Mouse (Mus musculus) kidney, postnatal 0 days (tissue): Measurements from ENCODE around the gene Tmem160. TPM values are rescaled to one million over a fixed set of nuclear protein-coding genes. Genes with fewer than 3 reads are reported as not detected.

ENCODE experiments used
- ATAC-seq: fragments of 200-750 bp; cut with Nextera tagmentation; replicated peaks from 2 replicates; pipeline ENCODE4 v1.8.0; 2017; ENCODE audit warnings: low read depth, moderate number of reproducible peaks, moderate TSS enrichment, moderate library complexity; ENCODE audit not compliant: low FRiP score
- DNase-seq: peaks from one replicate; pipeline ENCODE4 v3.0.0-alpha.2; 2016; ENCODE audit warnings: low spot score
- H3K27ac ChIP-seq: fragments of 300-500 bp; sonication (generic); 2 replicates; pipeline ENCODE4 v1.5.1; 2014; ENCODE audit warnings: mild to moderate bottlenecking
- H3K27me3 ChIP-seq: fragments of 300-500 bp; sonication (generic); 2 replicates; pipeline ENCODE4 v1.6.1; 2014; ENCODE audit warnings: low read length, mixed read lengths; ENCODE audit not compliant: insufficient read depth
- H3K36me3 ChIP-seq: fragments of 300-500 bp; sonication (generic); 2 replicates; pipeline ENCODE4 v1.6.1; 2014; ENCODE audit warnings: low read length, mixed read lengths; ENCODE audit not compliant: insufficient read depth
- H3K4me1 ChIP-seq: fragments of 300-500 bp; sonication (generic); replicated peaks from 2 replicates; pipeline ENCODE4 v1.6.1; 2014; ENCODE audit warnings: antibody characterized with exemption, low read length, mixed read lengths; ENCODE audit not compliant: insufficient read depth
- H3K4me2 ChIP-seq: fragments of 300-500 bp; sonication (generic); 2 replicates; pipeline ENCODE4 v1.6.1; 2014; ENCODE audit warnings: mild to moderate bottlenecking, low read length, moderate library complexity, mixed read lengths
- H3K4me3 ChIP-seq: fragments of 300-500 bp; sonication (generic); replicated peaks from 2 replicates; pipeline ENCODE4 v1.5.1; 2014; ENCODE audit warnings: low read depth, low read length
- H3K9ac ChIP-seq: fragments of 300-500 bp; sonication (generic); 2 replicates; pipeline ENCODE4 v1.6.1; 2014; ENCODE audit warnings: low read depth, low read length
- H3K9me3 ChIP-seq: fragments of 300-500 bp; sonication (generic); replicated peaks from 2 replicates; pipeline ENCODE4 v1.6.1; 2016; ENCODE audit warnings: low read length, inconsistent platforms, mixed read lengths
- CTCF ChIP-seq: IDR thresholded peaks from 2 replicates; pipeline ENCODE4 v1.5.1; 2016; ENCODE audit warnings: antibody characterized with exemption, low read depth, mild to moderate bottlenecking, moderate library complexity
- WGBS: fragments of 180-500 bp; shearing (Covaris S2); extraction: QIAGEN DNeasy Blood & Tissue Kit; methylation state at CpG from one replicate; pipeline ENCODE4 v1.1.7; 2014; 5-methylcytosine and 5-hydroxymethylcytosine counted together
- polyA plus RNA-seq: library from polyadenylated mRNA; unstranded; fragments of >200 nt; fragmentation: Nextera tagmentation; extraction: Ambion mirVana; gene quantifications from 2 replicates; pipeline ENCODE4 v1.2.1, GENCODE M21; 2015

Gene Tmem160
- polyA plus RNA-seq, 1 experiment from 2014 or later, result 81.9 TPM

DNA sequence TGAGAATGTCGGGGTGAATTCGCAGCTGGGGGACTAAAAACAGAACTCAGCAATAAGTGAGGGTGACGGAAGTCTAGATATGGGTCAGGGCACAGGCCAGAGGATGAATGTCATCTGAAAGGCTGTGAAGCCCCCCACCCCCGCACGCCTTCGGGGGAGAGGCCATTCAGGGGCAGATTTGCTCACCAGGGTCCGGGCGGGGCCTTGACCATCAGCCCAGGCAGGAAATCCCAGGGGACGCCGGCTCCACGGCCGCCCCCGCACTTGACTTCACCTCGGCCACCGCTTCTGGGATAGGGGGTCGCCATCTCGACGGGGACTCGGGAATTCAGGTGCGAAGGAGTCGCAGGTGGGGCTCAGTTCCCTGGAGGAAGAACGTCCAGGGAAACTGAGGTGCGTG lies 22.7 kb downstream of the Tmem160 start:
- Histone ChIP-seq H3K9ac (no peak overlapping the region), H3K27ac (no peak overlapping the region), H3K36me3 (no peaks in the 10 kb centered on the region), H3K9me3 (no peaks in the 10 kb centered on the region), H3K4me3 (peak overlapping the region; percentile 21; the same call in 1 of the 2 replicates), H3K4me2 (peak overlapping the region; percentile 57; the same call in 1 of the 2 replicates), H3K27me3 (peaks cover 49% of the 10 kb centered on the region), H3K4me1 (peaks cover 8% of the 10 kb centered on the region; the same call in 1 of the 2 replicates)
- ATAC-seq, result no peak
- TF ChIP-seq CTCF, result no peak
- DNase-seq, result no peak
- 4% methylated on average over 23 of the region's 23 CpGs for WGBS

DNA sequence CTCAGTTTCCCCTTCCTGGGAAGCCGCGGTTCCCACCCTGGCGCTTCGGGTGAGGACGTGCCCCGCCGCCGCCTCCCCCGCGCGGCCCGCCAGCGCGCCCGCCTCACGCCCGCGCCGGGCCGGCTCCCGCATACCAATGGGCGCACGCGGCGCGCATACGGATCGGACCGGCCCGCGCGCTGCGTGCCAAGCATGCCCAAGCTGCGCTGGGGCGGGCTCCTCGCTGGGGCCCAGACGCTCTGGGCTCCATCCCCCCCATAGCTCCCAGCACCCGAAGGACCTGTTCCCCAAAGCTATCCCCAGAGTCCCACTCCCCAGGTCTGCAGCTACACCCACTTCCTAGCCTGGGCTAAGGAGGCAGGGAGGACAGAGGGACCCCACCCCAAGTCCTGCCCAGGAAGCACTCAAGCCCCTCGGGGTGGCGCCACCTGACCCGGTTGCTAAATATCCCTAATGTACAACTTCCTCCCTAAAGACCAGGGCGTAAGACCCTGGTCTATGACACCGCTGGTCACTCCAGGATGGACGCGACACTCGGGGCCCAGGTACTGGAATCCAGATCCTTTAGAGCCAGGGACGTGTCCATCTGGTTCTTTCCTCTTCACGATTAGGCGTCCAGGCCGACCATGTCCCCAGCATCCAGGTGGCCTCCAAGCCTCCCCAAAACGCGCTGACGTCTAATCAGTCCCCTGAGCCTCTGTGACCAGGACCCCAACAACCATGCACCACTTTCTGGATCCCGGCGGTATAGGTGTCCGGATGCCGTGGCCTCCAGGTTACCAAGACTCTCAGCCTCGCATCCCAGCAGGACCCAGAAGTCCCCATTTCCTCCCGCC lies 23.4 kb downstream of the Tmem160 start:
- WGBS, result 1% methylated on average over 47 of the region's 59 CpGs

DNA sequence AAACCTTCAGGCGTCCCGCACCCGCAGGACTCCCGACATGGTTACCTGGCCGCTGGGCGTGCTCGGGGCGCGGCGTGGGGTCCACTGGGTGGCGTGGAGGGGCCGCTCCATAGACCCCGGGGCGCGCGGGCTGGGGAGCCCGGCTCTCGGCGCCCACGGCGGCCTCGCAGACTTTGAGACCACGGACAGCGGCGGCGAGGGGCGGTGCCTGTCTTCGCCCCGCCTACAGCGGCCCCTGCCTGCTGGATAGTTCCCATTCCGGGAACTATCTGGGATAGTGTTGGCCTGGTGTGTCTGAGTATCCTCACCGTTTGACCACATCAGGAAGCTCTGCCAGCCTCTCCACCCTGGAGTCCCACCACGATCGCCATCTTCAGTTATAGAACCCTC lies 24.0 kb downstream of the Tmem160 start:
- Histone ChIP-seq H3K4me2 (peak overlapping the region; percentile 57), H3K27ac (no peak overlapping the region), H3K9me3 (no peaks in the 10 kb centered on the region), H3K4me3 (peak overlapping the region; percentile 21; the same call in 1 of the 2 replicates), H3K36me3 (no peaks in the 10 kb centered on the region), H3K27me3 (peaks cover 47% of the 10 kb centered on the region), H3K9ac (no peak overlapping the region), H3K4me1 (peaks cover 8% of the 10 kb centered on the region; the same call in 1 of the 2 replicates)
- peak; percentile 60 for DNase-seq
- peak; percentile 41 for ATAC-seq
- 0 out of 2 replicates have a peak, but pooled peaks have one; percentile 5 for TF ChIP-seq CTCF
- WGBS, result under 1% methylated on average over 34 of the region's 34 CpGs

More for the DNA sequence above, 23.4 kb downstream of the Tmem160 start:
- Histone ChIP-seq H3K27me3 (peaks cover 49% of the 10 kb centered on the region), H3K9ac (no peak overlapping the region), H3K4me1 (peaks cover 8% of the 10 kb centered on the region; the same call in 1 of the 2 replicates), H3K36me3 (no peaks in the 10 kb centered on the region), H3K9me3 (no peaks in the 10 kb centered on the region), H3K27ac (no peak overlapping the region), H3K4me3 (peak overlapping the region; percentile 21), H3K4me2 (peak overlapping the region; percentile 57)
- no peak for TF ChIP-seq CTCF
- ATAC-seq (no peak; the same call in 1 of the 2 replicates), DNase-seq (no peak)

DNA sequence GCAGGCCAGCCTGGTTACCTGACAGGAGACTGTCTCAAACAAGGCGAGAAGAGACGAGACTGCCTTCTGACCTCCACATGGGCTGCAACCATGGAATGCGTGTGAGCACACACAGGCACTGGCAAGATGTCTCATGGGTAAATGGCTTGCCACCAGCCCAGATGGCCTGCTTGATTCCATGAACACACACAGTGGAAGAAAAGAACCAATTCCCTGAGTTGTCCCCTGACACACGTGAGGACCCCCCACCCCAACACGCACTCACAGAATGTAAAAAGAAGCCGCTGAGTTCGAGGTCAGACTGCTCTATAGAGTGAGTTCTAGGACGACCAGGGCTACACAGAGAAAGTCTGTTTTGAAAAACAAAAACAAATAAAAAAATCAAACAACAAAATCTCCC lies 25.0 kb downstream of the Tmem160 start, which contains the start of gene Npas1:
Gene Npas1, minus strand, starts transcription at position 101 of the 400 bp plus-strand sequence.
- no peaks in the 10 kb centered on the region for H3K9me3 ChIP-seq
- peaks cover 8% of the 10 kb centered on the region; the same call in 1 of the 2 replicates for H3K4me1 ChIP-seq
- peaks cover 41% of the 10 kb centered on the region for H3K27me3 ChIP-seq
- no peak for TF ChIP-seq CTCF
- H3K4me3 ChIP-seq, result peak within 1 kb of the TSS; percentile 21; the same call in 1 of the 2 replicates
- WGBS, result 87% methylated on average over 8 of the region's 8 CpGs
- H3K4me2 ChIP-seq, result peak within 1 kb of the TSS; percentile 57
- DNase-seq (no peak), ATAC-seq (no peak)
- H3K36me3 ChIP-seq, result no peaks in the 10 kb centered on the region
- H3K9ac ChIP-seq, result no peak within 1 kb of the TSS
- no peak within 1 kb of the TSS for H3K27ac ChIP-seq

DNA sequence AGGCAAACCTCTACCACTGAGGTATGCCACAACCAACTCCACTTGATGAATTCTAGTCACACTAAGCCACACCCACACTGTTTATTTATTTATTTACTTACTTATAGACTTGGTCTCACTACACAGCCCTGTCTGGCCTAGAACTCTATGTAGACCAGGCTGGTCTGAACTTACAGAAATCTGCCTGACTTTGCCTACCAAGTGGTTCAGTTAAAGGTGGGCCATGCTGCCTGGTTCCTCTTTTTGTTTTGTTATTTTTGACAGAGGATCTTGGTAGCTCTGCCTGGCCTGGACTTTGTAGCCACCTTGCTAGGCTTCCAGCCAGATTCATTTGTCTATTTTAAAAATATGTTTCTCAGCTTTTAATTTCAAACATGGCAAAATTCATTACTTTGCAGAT lies 36.2 kb downstream of the Tmem160 start:
- Histone ChIP-seq H3K9ac (no peak overlapping the region), H3K4me3 (no peak overlapping the region), H3K4me1 (no peaks in the 10 kb centered on the region), H3K36me3 (no peaks in the 10 kb centered on the region), H3K9me3 (no peaks in the 10 kb centered on the region), H3K27ac (no peak overlapping the region), H3K4me2 (no peak overlapping the region), H3K27me3 (no peaks in the 10 kb centered on the region)
- no peak for ATAC-seq
- no peak for TF ChIP-seq CTCF
- DNase-seq, result no peak

- 87% methylated on average over 9 of the region's 9 CpGs for WGBS
- DNase-seq (no peak), ATAC-seq (no peak)
- Histone ChIP-seq H3K27me3 (no peaks in the 10 kb centered on the region), H3K27ac (no peak overlapping the region), H3K4me1 (no peaks in the 10 kb centered on the region), H3K36me3 (no peaks in the 10 kb centered on the region), H3K4me2 (no peak overlapping the region), H3K9ac (no peak overlapping the region), H3K9me3 (no peaks in the 10 kb centered on the region), H3K4me3 (no peak overlapping the region)
- no peak for TF ChIP-seq CTCF
Observed at GRCm38 (mm10) chr7:16489948-16490347, 37.4 kb downstream of the Tmem160 start.
